Mouse (Mus musculus) layer of hippocampus, adult 9-10 months (tissue): ENCODE results near the gene Snd1.
"Not testable (repeated sequence)": the region's sequence is repeated elsewhere in the genome, so short reads cannot be mapped to it uniquely, and the experiment has no call there.

Source experiments
- DNase-seq: peaks from one replicate; pipeline ENCODE4 v3.0.0; 2022; ENCODE audit warnings: low spot score

Gene Snd1

GRCm38 (mm10) chr6:28914981-28915380 lies 440.0 kb downstream of the Snd1 start:
- no peak for DNase-seq

GRCm38 (mm10) chr6:28916630-28917029 lies 441.7 kb downstream of the Snd1 start:
- DNase-seq = no peak

- no peak for DNase-seq
Observed at GRCm38 (mm10) chr6:28919346-28919745, 444.4 kb downstream of the Snd1 start.

- no peak for DNase-seq
Observed at GRCm38 (mm10) chr6:28922371-28922770, 447.4 kb downstream of the Snd1 start.

GRCm38 (mm10) chr6:28923091-28923824 lies 448.3 kb downstream of the Snd1 start:
- DNase-seq = no peak

GRCm38 (mm10) chr6:28923837-28924236 lies 448.9 kb downstream of the Snd1 start:
- DNase-seq = no peak

GRCm38 (mm10) chr6:28927987-28928386 lies 453.0 kb downstream of the Snd1 start:
- DNase-seq = not testable (repeated sequence)

GRCm38 (mm10) chr6:28929169-28929803 lies 454.3 kb downstream of the Snd1 start:
- DNase-seq = not testable (repeated sequence)

GRCm38 (mm10) chr6:28931234-28931633 lies 456.3 kb downstream of the Snd1 start:
- DNase-seq = no peak

- DNase-seq = no peak
Observed at GRCm38 (mm10) chr6:28931636-28932327, 456.8 kb downstream of the Snd1 start.

- DNase-seq = no peak
Observed at GRCm38 (mm10) chr6:28932328-28932937, 457.5 kb downstream of the Snd1 start.

GRCm38 (mm10) chr6:28935736-28936135 lies 460.8 kb downstream of the Snd1 start:
- DNase-seq = no peak

- no peak for DNase-seq
Observed at GRCm38 (mm10) chr6:28947254-28947653, 472.3 kb downstream of the Snd1 start.

GRCm38 (mm10) chr6:28949269-28949668 lies 474.3 kb downstream of the Snd1 start:
- peak; percentile 38 for DNase-seq

GRCm38 (mm10) chr6:28955581-28955980 lies 480.6 kb downstream of the Snd1 start:
- no peak for DNase-seq

- DNase-seq = no peak
Observed at GRCm38 (mm10) chr6:28957486-28957885, 482.5 kb downstream of the Snd1 start.

GRCm38 (mm10) chr6:28963178-28963577 lies 488.2 kb downstream of the Snd1 start:
- no peak for DNase-seq

- DNase-seq = no peak
Observed at GRCm38 (mm10) chr6:28965264-28965663, 490.3 kb downstream of the Snd1 start.

- DNase-seq = no peak
Observed at GRCm38 (mm10) chr6:28969615-28970014, 494.7 kb downstream of the Snd1 start.

GRCm38 (mm10) chr6:28970711-28971110 lies 495.8 kb downstream of the Snd1 start:
- DNase-seq = no peak

- DNase-seq = no peak
Observed at GRCm38 (mm10) chr6:28974498-28974897, 499.6 kb downstream of the Snd1 start.

GRCm38 (mm10) chr6:28975106-28975505 lies 500.2 kb downstream of the Snd1 start:
- DNase-seq = no peak

- DNase-seq = no peak
Observed at GRCm38 (mm10) chr6:28978031-28978430, 503.1 kb downstream of the Snd1 start.
